Mouse (Mus musculus) heart, embryonic 14.5 days (tissue): ENCODE measurements at regions not wholly inside any gene's neighbourhood (a gene's known extent, or its start where the extent isn't known, plus 50 kb on each side); places are given as distances from the start of the nearest gene placed in this dataset.

ENCODE experiments used
- ATAC-seq: fragments of 200-750 bp; cut with Nextera tagmentation; 2 replicates; pipeline ENCODE4 v1.8.0; 2017; ENCODE audit warnings: low read depth, moderate TSS enrichment; ENCODE audit not compliant: insufficient number of reproducible peaks, insufficient read depth, low FRiP score
- H3K27ac ChIP-seq, 2 experiments: fragments of 200-500 bp in 1 of 2; fragments of 300-500 bp in 1 of 2; sonication (generic) in 1 of 2; replicated peaks in 1 of 2; 2 replicates each; pipeline ENCODE4 v1.5.1; 2012 to 2014; ENCODE audit warnings: low read depth in 2 of 2, low read length in 2 of 2, control low read depth in 1 of 2, mild to moderate bottlenecking in 1 of 2, mixed read lengths in 1 of 2; ENCODE audit not compliant: control insufficient read depth in 1 of 2, insufficient read depth in 1 of 2
- H3K27me3 ChIP-seq: fragments of 300-500 bp; sonication (generic); 2 replicates; pipeline ENCODE4 v1.6.1; 2014; ENCODE audit warnings: mild to moderate bottlenecking, low read length, control low read depth; ENCODE audit not compliant: control insufficient read depth, insufficient read depth
- H3K36me3 ChIP-seq: fragments of 300-500 bp; sonication (generic); 2 replicates; pipeline ENCODE4 v1.6.1; 2014; ENCODE audit warnings: mild to moderate bottlenecking, control low read depth, low read length, mixed read lengths; ENCODE audit not compliant: control insufficient read depth, insufficient read depth
- H3K4me1 ChIP-seq, 2 experiments: fragments of 200-500 bp in 1 of 2; fragments of 300-500 bp in 1 of 2; sonication (generic) in 1 of 2; 2 replicates each; pipeline ENCODE4 v1.6.1; 2012 to 2014; ENCODE audit warnings: low read length in 2 of 2, control low read depth in 1 of 2, mixed read lengths in 1 of 2; ENCODE audit not compliant: control insufficient read depth in 2 of 2, insufficient read depth in 2 of 2
- H3K4me2 ChIP-seq: fragments of 300-500 bp; sonication (generic); 2 replicates; pipeline ENCODE4 v1.6.1; 2014; ENCODE audit warnings: mild to moderate bottlenecking, low read length
- H3K4me3 ChIP-seq, 2 experiments: fragments of 200-500 bp in 1 of 2; fragments of 300-500 bp in 1 of 2; sonication (generic) in 1 of 2; 2 replicates each; pipeline ENCODE4 v1.5.1; 2012 to 2014; ENCODE audit warnings: low read length in 2 of 2, mild to moderate bottlenecking in 2 of 2, control low read depth in 1 of 2, low read depth in 1 of 2, moderate library complexity in 1 of 2; ENCODE audit not compliant: control insufficient read depth in 1 of 2, insufficient read depth in 1 of 2
- H3K9ac ChIP-seq: fragments of 300-500 bp; sonication (generic); 2 replicates; pipeline ENCODE4 v1.6.1; 2014; ENCODE audit warnings: mild to moderate bottlenecking, low read length
- H3K9me3 ChIP-seq: fragments of 300-500 bp; sonication (generic); 2 replicates; pipeline ENCODE4 v1.6.1; 2016; ENCODE audit warnings: low read length, control low read depth; ENCODE audit not compliant: control insufficient read depth
- WGBS: fragments of 180-500 bp; shearing (Covaris S2); extraction: QIAGEN DNeasy Blood & Tissue Kit; methylation state at CpG from one replicate; pipeline ENCODE4 v1.1.7; 2014; 5-methylcytosine and 5-hydroxymethylcytosine counted together

GRCm38 (mm10) chr6:98113708-98114107 lies 228.8 kb downstream of the Gm765 start:
- Histone ChIP-seq H3K4me3 (no peak overlapping the region; a peak in 1 of 4 replicates), H3K36me3 (no peaks in the 10 kb centered on the region), H3K27me3 (no peaks in the 10 kb centered on the region), H3K27ac (no peak overlapping the region), H3K9ac (no peak overlapping the region), H3K4me2 (peak overlapping the region; percentile 52), H3K9me3 (no peaks in the 10 kb centered on the region), H3K4me1 (peaks cover 2 to 11% of the 10 kb centered on the region in 2 experiments; a peak in 3 of 4 replicates)
- ATAC-seq: no peak
- 37% methylated on average over 7 of the region's 7 CpGs for whole genome bisulfite sequencing

- Histone ChIP-seq H3K9ac (no peak overlapping the region), H3K9me3 (no peaks in the 10 kb centered on the region), H3K4me3 (no peak overlapping the region), H3K27me3 (no peaks in the 10 kb centered on the region), H3K27ac (no peak overlapping the region), H3K36me3 (no peaks in the 10 kb centered on the region), H3K4me1 (peaks cover 2 to 11% of the 10 kb centered on the region in 2 experiments; a peak in 3 of 4 replicates), H3K4me2 (no peak overlapping the region)
- 82% methylated on average over 7 of the region's 7 CpGs for WGBS
- ATAC-seq: no peak
Measured at GRCm38 (mm10) chr6:98112495-98113115, 229.9 kb downstream of the Gm765 start.

- no peak for ATAC-seq
- Histone ChIP-seq H3K4me2 (no peak overlapping the region), H3K9me3 (no peaks in the 10 kb centered on the region)
Measured at GRCm38 (mm10) chr6:98107123-98107522, 235.4 kb downstream of the Gm765 start.

GRCm38 (mm10) chr6:98105280-98106090 lies 237.1 kb downstream of the Gm765 start:
- no peaks in the 10 kb centered on the region for H3K36me3 ChIP-seq
- WGBS: 47% methylated on average over 18 of the region's 18 CpGs
- no peak for ATAC-seq

More at GRCm38 (mm10) chr6:98107123-98107522, 235.4 kb downstream of the Gm765 start:
- Histone ChIP-seq H3K27me3 (no peaks in the 10 kb centered on the region), H3K9ac (no peak overlapping the region), H3K36me3 (no peaks in the 10 kb centered on the region), H3K4me1 (0 out of 4 replicates have a peak, but pooled peaks cover 0 to 2% of the 10 kb centered on the region in 2 experiments), H3K4me3 (no peak overlapping the region), H3K27ac (no peak overlapping the region)
- WGBS: 74% methylated on average over 5 of the region's 5 CpGs

GRCm38 (mm10) chr6:98104432-98104831 lies 238.1 kb downstream of the Gm765 start:
- Histone ChIP-seq H3K9me3 (no peaks in the 10 kb centered on the region), H3K4me2 (no peak overlapping the region), H3K4me1 (0 out of 4 replicates have a peak, but pooled peaks cover 0 to 2% of the 10 kb centered on the region in 2 experiments), H3K36me3 (no peaks in the 10 kb centered on the region), H3K27me3 (no peaks in the 10 kb centered on the region), H3K27ac (no peak overlapping the region), H3K9ac (no peak overlapping the region), H3K4me3 (no peak overlapping the region)
- no peak for ATAC-seq
- WGBS: 45% methylated on average over 3 of the region's 3 CpGs

More at GRCm38 (mm10) chr6:98105280-98106090, 237.1 kb downstream of the Gm765 start:
- Histone ChIP-seq H3K4me3 (peak overlapping the region; percentile 25 to 28), H3K4me2 (peak overlapping the region; percentile 57), H3K27me3 (no peaks in the 10 kb centered on the region), H3K9ac (peak overlapping the region; percentile 39), H3K27ac (no peak overlapping the region), H3K4me1 (0 out of 4 replicates have a peak, but pooled peaks cover 0 to 2% of the 10 kb centered on the region in 2 experiments), H3K9me3 (no peaks in the 10 kb centered on the region)

GRCm38 (mm10) chr6:98101023-98101422 lies 241.5 kb downstream of the Gm765 start:
- Histone ChIP-seq H3K4me2 (no peak overlapping the region), H3K9ac (no peak overlapping the region), H3K27ac (no peak overlapping the region), H3K4me3 (no peak overlapping the region), H3K4me1 (0 out of 4 replicates have a peak, but pooled peaks cover 0 to 2% of the 10 kb centered on the region in 2 experiments), H3K27me3 (no peaks in the 10 kb centered on the region), H3K9me3 (no peaks in the 10 kb centered on the region), H3K36me3 (no peaks in the 10 kb centered on the region)
- ATAC-seq: no peak
- WGBS: 73% methylated on average over 4 of the region's 4 CpGs

GRCm38 (mm10) chr6:98099126-98099525 lies 243.4 kb downstream of the Gm765 start:
- 92% methylated on average over 9 of the region's 9 CpGs for WGBS
- no peak overlapping the region for H3K9ac ChIP-seq

More at GRCm38 (mm10) chr6:98099126-98099525, 243.4 kb downstream of the Gm765 start:
- Histone ChIP-seq H3K4me3 (no peak overlapping the region), H3K4me1 (0 out of 4 replicates have a peak, but pooled peaks cover 2% of the 10 kb centered on the region in 2 experiments), H3K36me3 (no peaks in the 10 kb centered on the region), H3K9me3 (no peaks in the 10 kb centered on the region), H3K4me2 (no peak overlapping the region), H3K27ac (no peak overlapping the region), H3K27me3 (no peaks in the 10 kb centered on the region)
- no peak for ATAC-seq
